Mouse (Mus musculus): Measurements from ENCODE around the gene Ubp1.

- TF ChIP-seq CTCF (IDR thresholded peaks at IDR 0.05; ENCODE audit: borderline replicate concordance, extremely low read depth, insufficient read depth, insufficient read length) (no peak), POLR2A (IDR thresholded peaks at IDR 0.05; ENCODE audit: borderline replicate concordance, extremely low read depth, insufficient read depth, insufficient read length, poor library complexity, severe bottlenecking) (no peak)
Observed at GRCm38 (mm10) chr9:113924883-113925282, 5.9 kb upstream of the Ubp1 start.
